Mouse (Mus musculus) hindlimb bud, embryonic 11.5 days (tissue): ENCODE measurements around the gene Dnajb14.
"Not testable (repeated sequence)": the region's sequence is repeated elsewhere in the genome, so short reads cannot be mapped to it uniquely, and the experiment has no call there.

Source experiments
- DNase-seq: peaks from one replicate; pipeline ENCODE4 v3.0.0-alpha.2; 2012; ENCODE audit warnings: low read depth, low spot score; ENCODE audit errors: extremely low spot score

The Dnajb14 gene

GRCm38 (mm10) chr3:137914567-137914966 is 47.1 kb downstream of the Dnajb14 start:
- not testable (repeated sequence) for DNase-seq

GRCm38 (mm10) chr3:137917694-137918171 is 50.3 kb downstream of the Dnajb14 start:
- no peak for DNase-seq

- DNase-seq = peak; percentile 60
Observed at GRCm38 (mm10) chr3:137918172-137918931, 50.9 kb downstream of the Dnajb14 start, which contains the start of gene Lamtor3. Lamtor3 (plus strand) TSS chr3:137918506.

- DNase-seq = peak; percentile 8
Observed at GRCm38 (mm10) chr3:137918932-137919311, 51.4 kb downstream of the Dnajb14 start.

- DNase-seq = no peak
Observed at GRCm38 (mm10) chr3:137919398-137919797, 51.9 kb downstream of the Dnajb14 start.

- no peak for DNase-seq
Observed at GRCm38 (mm10) chr3:137920594-137920993, 53.1 kb downstream of the Dnajb14 start.

GRCm38 (mm10) chr3:137927010-137927409 is 59.5 kb downstream of the Dnajb14 start:
- DNase-seq = no peak

- DNase-seq = no peak
Observed at GRCm38 (mm10) chr3:137929940-137930339, 62.5 kb downstream of the Dnajb14 start.

GRCm38 (mm10) chr3:137932748-137933147 is 65.3 kb downstream of the Dnajb14 start:
- no peak for DNase-seq

- DNase-seq = no peak
Observed at GRCm38 (mm10) chr3:137933986-137934385, 66.5 kb downstream of the Dnajb14 start.

GRCm38 (mm10) chr3:137935570-137936525 is 68.4 kb downstream of the Dnajb14 start:
- no peak for DNase-seq

GRCm38 (mm10) chr3:137936541-137936940 is 69.1 kb downstream of the Dnajb14 start:
- no peak for DNase-seq

- DNase-seq = peak; percentile 8
Observed at GRCm38 (mm10) chr3:137938608-137939007, 71.1 kb downstream of the Dnajb14 start.

GRCm38 (mm10) chr3:137940757-137941156 is 73.3 kb downstream of the Dnajb14 start:
- DNase-seq = no peak

GRCm38 (mm10) chr3:137941555-137941954 is 74.1 kb downstream of the Dnajb14 start:
- no peak for DNase-seq

GRCm38 (mm10) chr3:137942098-137942622 is 74.7 kb downstream of the Dnajb14 start:
- no peak for DNase-seq

- DNase-seq = no peak
Observed at GRCm38 (mm10) chr3:137943737-137944154, 76.3 kb downstream of the Dnajb14 start.

GRCm38 (mm10) chr3:137946827-137947226 is 79.4 kb downstream of the Dnajb14 start:
- DNase-seq = no peak

- no peak for DNase-seq
Observed at GRCm38 (mm10) chr3:137947525-137947924, 80.0 kb downstream of the Dnajb14 start.

GRCm38 (mm10) chr3:137950191-137950885 is 82.9 kb downstream of the Dnajb14 start:
- no peak for DNase-seq

GRCm38 (mm10) chr3:137951302-137951701 is 83.8 kb downstream of the Dnajb14 start:
- not testable (repeated sequence) for DNase-seq
